Mouse (Mus musculus): Measurements from ENCODE around the gene Eif4e.

Gene Eif4e

GRCm38 (mm10) chr3:138526073-138526915 is at the start of gene Eif4e:
Gene Eif4e, plus strand, starts transcription at chr3:138526179.
- DNase-seq (ENCODE audit: low spot score), result peak; percentile 75

- DNase-seq (ENCODE audit: low spot score), result no peak
These were observed 46.5 kb upstream of the Eif4e start for GRCm38 (mm10) chr3:138479489-138479888.

DNA sequence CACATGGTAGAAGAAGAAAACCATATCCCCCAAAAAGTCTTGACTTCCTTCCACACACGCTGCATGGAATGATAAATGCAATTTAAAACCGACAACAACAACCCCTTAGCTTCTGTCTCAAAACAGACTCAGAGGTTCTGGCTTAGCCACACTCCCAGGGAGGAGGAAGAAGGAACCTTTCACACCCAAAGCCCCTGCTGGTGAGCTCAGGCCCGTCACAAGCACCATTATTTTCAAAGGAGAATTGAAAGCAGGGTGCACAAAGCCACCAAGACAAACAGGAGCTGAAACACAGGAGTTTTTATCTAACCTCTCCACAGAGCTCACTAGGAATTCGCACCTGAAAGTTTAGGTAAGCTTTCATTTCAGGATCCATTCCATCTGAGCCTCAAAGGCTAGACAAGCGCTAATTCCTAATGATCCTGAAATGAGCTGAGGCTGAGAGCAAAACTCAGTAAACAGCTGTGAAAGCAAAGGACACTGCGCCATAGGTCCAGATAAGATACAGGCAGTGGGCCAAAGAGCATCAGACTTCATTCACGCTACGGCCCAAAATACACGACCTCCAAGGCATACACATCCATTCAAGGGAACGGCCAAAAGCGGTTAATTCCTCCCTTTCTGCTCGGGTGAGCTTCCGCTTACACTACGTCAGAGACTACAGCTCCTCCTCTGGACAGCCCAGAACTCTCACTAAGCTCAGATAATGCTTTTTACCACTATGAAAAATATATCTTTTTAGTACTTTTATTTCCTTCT is 44.3 kb upstream of the Eif4e start:
- no peak for DNase-seq (ENCODE audit: low spot score)

DNA sequence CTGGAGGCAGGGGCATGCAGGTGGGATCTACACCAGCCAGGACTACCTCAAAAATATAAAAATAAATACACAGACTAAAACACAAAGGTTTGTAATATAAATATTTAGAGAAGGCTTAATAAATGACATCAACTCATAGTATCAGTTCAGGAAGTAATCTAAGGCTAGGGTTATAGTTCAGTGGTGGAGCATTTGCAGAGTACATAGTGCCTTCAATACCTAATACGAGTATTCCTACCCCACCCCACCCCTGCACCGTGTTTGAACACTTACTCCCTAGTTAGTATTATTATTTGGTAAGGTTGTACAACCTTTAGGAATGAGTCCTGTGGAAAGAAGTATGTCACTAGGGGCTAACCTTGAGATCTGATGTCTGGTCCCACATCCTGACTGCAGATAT is 42.7 kb upstream of the Eif4e start:
- no peak for DNase-seq (ENCODE audit: low spot score)

GRCm38 (mm10) chr3:138488584-138489326 is 37.2 kb upstream of the Eif4e start:
- DNase-seq (ENCODE audit: low spot score), result no peak

DNA sequence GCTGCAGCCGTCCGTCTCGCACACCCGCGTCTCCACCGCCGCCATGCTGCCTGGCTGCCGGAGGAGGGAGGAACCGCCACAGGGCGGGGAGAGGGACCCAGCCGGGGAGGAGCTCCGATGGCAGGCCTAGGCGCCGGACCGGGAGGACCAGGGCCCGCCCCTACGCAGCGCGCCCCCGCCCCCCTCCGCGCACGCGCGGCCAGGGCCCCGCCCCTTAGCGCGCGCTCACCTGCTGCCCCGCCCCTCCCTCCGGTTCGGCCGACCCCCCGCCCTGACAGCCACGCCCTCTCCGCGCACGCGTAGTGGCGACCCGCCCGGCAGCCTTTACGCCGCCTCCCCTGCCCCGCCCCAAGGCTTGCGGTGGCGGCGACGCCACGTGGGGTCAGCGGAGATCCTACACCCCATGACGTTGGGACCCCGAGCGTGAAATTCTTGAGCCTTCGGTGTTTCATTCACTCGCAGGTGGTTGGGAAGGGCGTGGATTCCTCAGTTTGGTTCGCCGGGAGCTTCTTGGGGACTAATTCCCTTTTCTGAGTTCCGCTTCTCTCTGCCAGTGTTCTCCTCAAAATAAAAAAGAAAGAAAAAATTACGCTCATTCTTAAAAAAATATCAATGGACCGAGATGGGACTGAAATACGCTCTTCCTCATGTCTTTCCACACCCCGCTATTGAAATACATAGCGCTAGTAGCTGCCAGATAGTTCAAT is 36.5 kb upstream of the Eif4e start, which contains the start of gene Metap1:
TSS of gene Metap1 (minus strand) at position 189 of the 707 bp plus-strand sequence.
- peak; percentile 93 for DNase-seq (ENCODE audit: low spot score)

DNA sequence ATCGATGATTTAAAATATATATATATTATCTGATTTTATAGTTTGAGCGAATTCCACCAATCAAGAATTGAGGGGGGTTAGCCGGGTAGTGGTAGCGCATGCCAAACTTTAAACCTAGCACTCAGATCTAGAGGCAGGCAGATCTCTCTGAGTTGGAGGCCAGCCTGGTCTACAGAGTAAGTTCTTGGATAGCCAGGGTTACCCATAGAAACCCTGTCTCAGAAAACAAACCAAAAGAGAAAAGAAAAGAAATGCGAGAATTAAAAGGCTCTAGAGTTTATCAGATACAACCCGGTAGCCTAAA is 36.0 kb upstream of the Eif4e start:
- DNase-seq (ENCODE audit: low spot score), result no peak

DNA sequence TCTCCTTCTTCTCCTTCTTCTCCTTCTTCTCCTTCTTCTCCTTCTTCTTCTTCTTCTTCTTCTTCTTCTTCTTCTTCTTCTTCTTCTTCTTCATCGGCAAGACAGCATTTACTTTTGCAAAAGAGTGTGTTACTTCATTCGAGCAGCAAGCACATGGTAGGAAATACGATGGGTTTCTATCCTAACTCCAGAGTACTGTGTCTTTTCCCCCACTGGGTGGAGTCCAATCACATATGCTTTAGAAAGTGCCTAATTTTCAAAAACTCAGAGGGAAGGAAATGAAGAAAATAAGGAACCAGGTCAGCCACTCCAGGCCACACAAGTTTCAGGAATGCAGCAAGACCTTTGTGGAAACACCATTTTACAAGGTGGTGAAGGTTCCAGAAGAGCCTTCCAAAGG is 32.3 kb upstream of the Eif4e start:
- DNase-seq (ENCODE audit: low spot score), result no peak

DNA sequence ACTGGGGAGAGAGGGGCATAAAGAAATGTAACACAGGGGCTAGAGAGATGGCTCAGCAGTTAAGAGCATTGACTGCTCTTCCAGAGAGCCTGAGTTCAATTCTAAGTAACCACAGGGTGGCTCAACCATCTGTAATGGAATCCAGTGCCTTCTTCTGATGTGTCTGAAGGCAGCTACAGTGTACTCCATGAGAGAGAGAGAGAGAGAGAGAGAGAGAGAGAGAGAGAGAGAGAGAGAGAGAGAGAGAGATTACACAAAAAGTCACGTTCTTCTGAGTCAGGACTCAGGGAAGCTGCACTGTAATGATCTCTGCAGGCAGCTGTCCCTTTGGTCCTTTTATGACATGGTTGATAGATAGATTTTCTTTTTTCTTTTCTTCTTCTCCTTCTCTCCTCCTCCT is 31.4 kb upstream of the Eif4e start:
- no peak for DNase-seq (ENCODE audit: low spot score)

GRCm38 (mm10) chr3:138495166-138496145 is 30.5 kb upstream of the Eif4e start:
- no peak for DNase-seq (ENCODE audit: low spot score)

DNA sequence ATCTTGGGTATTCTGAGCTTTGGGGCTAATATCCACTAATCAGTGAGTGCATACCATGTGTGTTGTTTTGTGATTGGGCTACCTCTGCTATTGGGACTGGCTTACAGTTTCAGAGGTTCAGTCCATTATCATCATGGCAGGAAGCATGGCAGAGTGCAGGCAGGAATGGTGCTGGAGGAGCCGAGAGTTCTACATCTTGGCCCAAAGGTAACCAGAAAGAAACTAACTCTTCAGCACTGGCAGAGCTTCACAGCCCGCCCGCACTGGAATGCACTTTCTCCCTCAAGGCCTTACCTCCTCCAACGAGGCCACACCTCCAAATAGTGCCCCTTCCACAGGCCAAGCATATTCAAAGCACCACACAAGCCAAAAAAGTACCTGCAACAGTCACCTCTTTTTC is 27.2 kb upstream of the Eif4e start:
- no peak for DNase-seq (ENCODE audit: low spot score)

GRCm38 (mm10) chr3:138499854-138500740 is 25.9 kb upstream of the Eif4e start:
- DNase-seq (ENCODE audit: low spot score), result no peak

DNA sequence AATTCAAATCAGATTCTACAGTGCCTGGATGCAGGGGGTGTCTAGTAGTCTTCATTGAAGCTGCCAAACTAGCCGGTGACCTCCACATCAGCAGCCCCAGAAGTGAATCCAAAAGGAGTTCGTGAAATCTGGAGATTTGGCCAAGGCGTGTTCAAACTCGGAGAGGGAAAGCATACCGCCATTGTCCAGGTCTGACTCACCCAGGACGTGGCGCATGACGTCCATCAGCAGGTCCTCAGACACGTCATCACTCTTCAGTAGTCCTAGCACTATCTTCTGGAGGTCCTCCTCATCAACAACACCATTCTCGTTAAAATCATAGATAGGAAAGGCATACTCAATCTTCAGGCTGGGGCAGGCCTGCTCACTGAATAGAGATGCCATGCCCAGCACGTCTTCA is 22.2 kb upstream of the Eif4e start:
- no peak for DNase-seq (ENCODE audit: low spot score)

DNA sequence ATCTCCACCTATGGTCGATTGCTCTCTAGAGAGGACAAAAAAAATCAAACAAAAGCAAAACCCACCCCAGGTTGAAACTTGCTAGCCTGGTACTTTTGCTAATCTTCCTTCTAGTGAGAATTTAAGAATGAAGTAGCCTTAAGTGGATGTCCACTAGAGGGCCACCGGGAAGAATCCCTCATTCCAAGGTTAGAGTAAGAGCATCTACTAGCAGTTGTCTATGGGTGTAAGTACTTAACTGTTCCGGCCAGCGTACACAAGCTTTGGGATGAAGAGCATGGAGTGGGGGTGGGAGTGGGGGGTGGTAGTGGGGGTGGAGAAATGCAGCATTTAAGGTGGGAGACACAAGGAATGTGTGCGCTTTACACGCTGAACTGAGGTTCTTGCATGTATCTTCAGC is 19.2 kb upstream of the Eif4e start:
- DNase-seq (ENCODE audit: low spot score), result peak; percentile 41

DNA sequence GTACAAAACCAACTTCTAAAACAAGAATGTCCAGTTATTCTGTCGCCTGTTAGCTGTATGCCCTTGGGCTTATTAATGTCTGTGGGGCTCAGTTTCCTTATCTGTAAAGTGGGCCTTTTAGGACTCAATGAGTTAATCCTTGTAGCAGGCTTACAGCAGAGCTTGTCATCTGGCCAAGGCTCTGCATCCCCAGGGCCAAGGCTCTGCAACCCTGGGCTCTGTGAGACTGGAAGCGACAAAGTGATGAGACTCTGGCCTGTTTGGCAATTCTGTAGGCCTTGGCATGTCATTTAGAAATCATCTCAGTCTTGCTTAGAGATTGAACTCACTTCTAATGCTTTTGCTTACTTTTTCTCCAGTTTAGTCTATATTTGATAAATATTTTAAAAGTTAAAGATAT is 16.4 kb upstream of the Eif4e start:
- no peak for DNase-seq (ENCODE audit: low spot score)

GRCm38 (mm10) chr3:138510471-138510870 is 15.5 kb upstream of the Eif4e start:
- no peak for DNase-seq (ENCODE audit: low spot score)

GRCm38 (mm10) chr3:138513243-138513642 is 12.7 kb upstream of the Eif4e start:
- DNase-seq (ENCODE audit: low spot score), result no peak

GRCm38 (mm10) chr3:138514749-138515148 is 11.2 kb upstream of the Eif4e start:
- no peak for DNase-seq (ENCODE audit: low spot score)

GRCm38 (mm10) chr3:138515656-138516370 is 10.2 kb upstream of the Eif4e start:
- DNase-seq (ENCODE audit: low spot score), result no peak
